Mouse (Mus musculus) T-helper 17 cell (primary cell): ENCODE results near the gene Ppp6r3.
"Not testable (repeated sequence)": the region's sequence is repeated elsewhere in the genome, so short reads cannot be mapped to it uniquely, and the experiment has no call there.

ENCODE experiments used
- in situ Hi-C, 2 experiments: fragments of 300-600 bp; cut with MboI, MseI; formaldehyde crosslinking; loops; 1 replicate in 1 of 2; 2 replicates in 1 of 2; pipeline ENCODE4 v1.15.1; 2025; ENCODE audit warnings: high pct_unique_total_duplicates in 2 of 2

Gene Ppp6r3

GRCm38 (mm10) chr19:3575632-3576384 is at the start of gene Ppp6r3:
Ppp6r3 (minus strand) TSS chr19:3575749.
- in situ Hi-C loops, result loop anchor here in 1 of 2 experiments (10.0 kb wide), 1 partner anchor 609 kb away; no protein-coding TSS in a partner anchor

DNA sequence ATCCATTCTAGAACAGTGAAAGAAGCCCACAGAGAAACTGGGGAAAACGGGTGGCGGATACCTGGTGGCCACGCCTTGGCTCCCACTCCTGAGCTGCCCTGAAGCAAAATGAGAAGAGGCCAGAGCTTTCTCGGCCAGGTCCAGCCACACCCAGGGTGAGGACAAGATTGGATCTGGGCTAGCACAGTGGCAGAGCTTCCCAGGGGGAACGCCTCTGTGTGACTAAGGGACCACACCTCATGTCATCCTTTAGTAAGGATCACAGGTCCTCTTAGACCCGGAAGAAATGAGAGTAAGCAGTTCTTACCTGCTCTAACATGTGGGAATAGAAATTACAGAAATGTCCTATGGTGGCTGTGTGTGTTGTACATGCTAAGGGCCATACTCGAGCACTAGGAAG is 49.6 kb upstream of the Ppp6r3 start:
- in situ Hi-C loops, result no loop called here

- in situ Hi-C loops, result loop anchor here (5.0 kb wide), 1 partner anchor 93 kb away; no protein-coding TSS in a partner anchor
These were observed 48.3 kb upstream of the Ppp6r3 start for GRCm38 (mm10) chr19:3623824-3624223.

DNA sequence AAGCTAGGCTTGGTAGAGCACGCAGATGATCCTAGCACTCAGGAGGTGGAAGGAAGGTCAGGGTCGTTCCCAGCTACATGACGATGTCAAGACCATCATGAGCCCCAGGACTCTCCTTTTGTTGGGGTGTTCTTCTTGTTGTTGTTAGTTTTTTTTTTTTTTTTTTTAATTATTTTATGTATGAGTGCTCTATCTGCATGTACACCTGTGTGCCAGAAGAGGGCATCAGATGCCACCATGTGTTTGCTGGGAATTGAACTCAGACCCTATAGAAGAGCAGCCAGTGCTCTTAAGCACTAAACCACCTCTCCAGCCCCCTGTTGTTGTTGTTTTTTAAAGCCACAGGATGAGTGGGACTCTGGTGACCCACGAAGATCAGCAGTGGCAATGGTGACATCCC is 47.7 kb upstream of the Ppp6r3 start:
- in situ Hi-C loops, result loop anchor here (5.0 kb wide), 1 partner anchor 94 kb away; no protein-coding TSS in a partner anchor

- in situ Hi-C loops, result loop anchor here (5.0 kb wide), 1 partner anchor 96 kb away; no protein-coding TSS in a partner anchor
These were observed 45.3 kb upstream of the Ppp6r3 start for GRCm38 (mm10) chr19:3620871-3621270.

DNA sequence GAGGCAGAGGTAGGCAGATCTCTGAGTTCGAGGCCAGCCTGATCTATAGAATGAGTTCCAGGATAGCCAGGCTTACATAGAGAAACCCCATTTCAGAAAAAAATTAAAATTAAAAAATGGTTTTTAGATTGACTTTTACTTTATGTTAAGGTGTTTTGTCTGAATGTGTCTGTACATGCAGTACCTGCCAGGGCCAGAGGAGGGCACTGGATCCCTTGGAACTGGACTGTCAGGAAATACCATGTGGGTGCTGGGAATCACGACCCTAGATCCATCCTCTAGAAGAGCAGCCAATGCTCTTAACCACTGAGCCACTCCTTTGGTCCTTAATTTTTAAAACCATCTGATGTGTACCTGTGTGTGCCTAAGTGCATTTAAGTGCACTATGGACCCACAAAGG is 43.8 kb upstream of the Ppp6r3 start:
- in situ Hi-C loops, result no loop called here

DNA sequence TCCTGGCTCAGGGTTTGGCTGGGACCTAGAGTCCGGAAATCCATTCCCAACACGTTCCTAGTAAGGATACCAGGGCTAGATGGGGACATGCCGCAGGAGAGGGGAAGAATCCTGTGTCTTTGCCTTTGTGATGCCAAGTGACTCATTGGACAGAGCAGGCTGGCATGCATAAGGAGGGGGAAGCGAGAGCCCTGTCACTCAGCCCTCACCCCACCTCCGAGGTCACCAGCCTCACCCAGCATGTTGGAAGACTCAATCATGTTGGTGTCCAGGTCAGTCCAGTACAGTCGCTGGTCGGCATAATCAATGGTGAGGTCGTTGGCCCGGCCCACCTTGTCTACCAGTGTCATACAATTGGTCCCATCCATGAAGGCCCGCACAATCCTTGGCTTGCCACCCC is 38.4 kb upstream of the Ppp6r3 start:
- in situ Hi-C loops, result no loop called here

DNA sequence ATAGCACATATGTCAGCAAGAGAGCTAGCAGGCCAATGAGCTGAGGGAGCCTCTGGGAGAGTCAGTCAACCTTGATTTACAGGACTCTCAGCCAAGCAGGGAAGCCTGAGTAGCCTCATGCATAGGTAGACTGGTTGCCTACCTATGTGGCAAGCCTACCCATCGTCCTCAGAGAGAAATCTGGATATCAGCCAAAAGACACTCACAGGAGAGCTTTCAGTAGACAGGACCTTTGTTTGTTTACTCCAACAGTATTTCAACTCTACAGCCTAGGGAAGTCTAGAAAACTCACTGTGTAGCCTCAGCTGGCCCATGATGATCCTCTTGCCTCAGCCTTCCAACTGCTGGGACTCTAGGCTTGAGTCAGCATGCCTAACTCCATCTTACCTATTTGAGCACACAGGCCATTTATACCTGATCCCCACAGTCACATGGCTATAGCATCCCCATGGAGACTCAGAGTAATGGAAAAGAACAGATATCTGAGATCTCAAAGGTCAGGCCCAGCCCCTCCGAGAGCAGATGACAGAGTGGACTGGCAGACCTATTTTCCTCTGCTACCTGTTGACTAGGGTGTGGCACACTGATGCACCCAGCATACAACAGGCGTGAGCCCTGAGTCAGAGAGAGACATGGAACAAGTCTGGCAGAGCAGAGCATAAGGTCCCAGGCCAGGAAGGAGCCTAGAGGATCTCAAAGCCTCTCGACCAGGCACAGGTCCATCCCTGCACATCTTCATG is 37.2 kb upstream of the Ppp6r3 start:
- in situ Hi-C loops, result no loop called here

DNA sequence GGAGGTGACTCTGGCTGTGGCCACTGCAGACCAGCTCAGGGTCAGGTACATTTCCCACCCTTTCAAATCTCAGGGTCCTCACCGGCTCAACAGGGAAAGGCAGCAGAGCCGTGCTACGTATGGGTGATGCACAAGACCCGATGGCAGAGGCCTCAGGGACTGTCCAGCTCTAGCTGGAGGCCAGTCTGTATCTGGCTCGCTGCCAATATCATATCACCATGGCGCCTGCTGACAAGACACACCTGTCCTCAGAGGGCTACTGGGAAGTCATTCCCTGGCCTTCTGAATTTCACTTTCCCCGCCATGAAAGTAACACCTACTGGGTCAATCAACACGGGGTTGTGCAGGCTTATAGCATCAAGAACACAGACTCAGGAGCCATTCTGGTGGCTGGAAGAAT is 36.2 kb upstream of the Ppp6r3 start:
- in situ Hi-C loops, result no loop called here

GRCm38 (mm10) chr19:3610886-3611285 is 35.3 kb upstream of the Ppp6r3 start:
- in situ Hi-C loops, result no loop called here

- in situ Hi-C loops, result no loop called here
These were observed 34.3 kb upstream of the Ppp6r3 start for GRCm38 (mm10) chr19:3609826-3610225.

DNA sequence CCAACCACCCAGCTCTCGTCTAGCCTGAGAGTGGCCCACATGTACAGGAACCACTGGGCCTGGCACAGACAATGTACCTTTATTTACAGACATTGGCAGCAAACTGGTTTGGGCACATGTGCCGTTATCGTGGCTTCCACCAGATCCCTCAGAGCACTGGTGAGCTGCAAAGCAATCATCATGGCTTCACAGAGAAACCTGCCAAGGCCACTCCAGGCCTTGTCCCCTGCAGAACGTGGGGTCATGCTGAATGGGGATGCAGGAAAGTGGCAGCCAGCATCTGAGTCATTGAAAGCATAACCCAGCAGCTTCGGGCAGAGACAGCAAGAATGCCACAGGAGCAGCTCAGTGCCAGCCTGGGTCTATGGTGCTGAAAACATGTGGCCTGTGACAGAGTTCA is 18.8 kb upstream of the Ppp6r3 start:
- in situ Hi-C loops, result no loop called here

DNA sequence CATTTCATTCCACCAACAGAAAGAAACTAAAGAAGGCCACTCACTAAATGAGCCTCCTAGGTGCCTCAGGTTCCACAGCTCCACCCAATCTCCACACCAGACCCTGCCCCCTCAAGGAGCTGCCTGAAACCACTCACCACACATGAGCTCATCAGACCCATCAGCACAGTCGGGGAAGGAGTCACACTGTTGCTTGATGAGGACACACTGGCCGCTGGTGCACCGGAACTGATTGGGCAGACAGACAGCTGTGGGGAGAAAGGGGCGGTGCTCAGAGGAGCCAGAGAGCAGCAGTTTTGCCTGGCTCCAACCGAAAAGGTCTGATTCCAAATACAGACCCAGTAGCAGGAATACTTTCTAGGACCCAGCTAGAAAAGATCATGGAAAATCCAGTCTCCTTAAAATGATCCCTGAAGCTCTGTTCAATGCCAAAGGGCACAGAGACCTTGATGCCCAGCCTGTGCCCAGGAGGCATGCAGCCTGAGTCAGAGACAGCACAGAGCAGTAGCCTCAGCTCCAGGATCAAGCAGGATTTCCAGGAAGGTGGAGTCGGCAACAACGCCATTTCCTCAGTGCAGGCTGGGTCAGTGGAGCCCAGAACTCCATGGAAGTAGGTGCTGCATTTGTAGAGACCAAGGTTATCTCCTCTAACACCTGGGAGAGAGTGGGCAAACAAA is 18.0 kb upstream of the Ppp6r3 start:
- in situ Hi-C loops, result no loop called here

GRCm38 (mm10) chr19:3589968-3590367 is 14.4 kb upstream of the Ppp6r3 start:
- in situ Hi-C loops, result no loop called here

- in situ Hi-C loops, result no loop called here
These were observed 14.0 kb upstream of the Ppp6r3 start for GRCm38 (mm10) chr19:3589547-3589946.

DNA sequence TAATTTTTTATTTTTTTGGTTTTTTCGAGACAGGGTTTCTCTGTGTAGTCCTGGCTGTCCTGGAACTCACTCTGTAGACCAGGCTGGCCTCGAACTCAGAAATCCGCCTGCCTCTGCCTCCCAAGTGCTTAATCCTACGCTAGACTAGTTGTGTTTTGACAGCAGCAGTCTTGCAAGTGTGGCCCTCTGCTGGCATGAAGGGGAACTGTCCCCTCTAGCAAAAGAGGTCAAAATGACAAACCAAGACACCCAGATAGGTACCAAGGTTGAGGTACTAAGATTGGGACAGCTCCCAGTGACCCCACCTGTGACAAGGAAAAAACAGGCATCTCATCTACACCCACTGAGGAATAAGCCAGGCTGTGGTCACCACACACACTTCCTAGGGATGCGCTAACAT is 12.2 kb upstream of the Ppp6r3 start:
- in situ Hi-C loops, result not testable (repeated sequence)

GRCm38 (mm10) chr19:3586540-3586939 is 11.0 kb upstream of the Ppp6r3 start:
- in situ Hi-C loops, result no loop called here

GRCm38 (mm10) chr19:3586026-3586425 is 10.5 kb upstream of the Ppp6r3 start:
- in situ Hi-C loops, result no loop called here

DNA sequence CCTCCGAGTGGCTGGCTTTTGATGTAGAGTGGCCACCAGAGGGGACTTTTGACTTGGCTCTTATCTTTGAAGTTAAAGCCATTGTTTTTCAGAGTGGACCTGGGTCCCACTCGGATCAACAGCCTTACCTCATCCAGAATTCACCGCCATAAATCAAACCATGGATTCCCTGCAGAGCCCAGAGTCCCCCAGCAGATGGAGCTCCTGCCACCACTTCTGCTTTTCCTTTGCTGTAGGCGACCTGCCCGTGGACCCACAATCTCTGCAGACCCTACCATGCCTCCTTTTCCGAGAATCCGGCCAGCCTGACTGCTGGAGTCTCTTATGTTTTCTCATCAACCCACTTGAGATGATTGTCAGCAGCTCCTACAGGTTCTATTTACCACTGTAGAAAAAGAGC is 5.8 kb upstream of the Ppp6r3 start:
- in situ Hi-C loops, result no loop called here

DNA sequence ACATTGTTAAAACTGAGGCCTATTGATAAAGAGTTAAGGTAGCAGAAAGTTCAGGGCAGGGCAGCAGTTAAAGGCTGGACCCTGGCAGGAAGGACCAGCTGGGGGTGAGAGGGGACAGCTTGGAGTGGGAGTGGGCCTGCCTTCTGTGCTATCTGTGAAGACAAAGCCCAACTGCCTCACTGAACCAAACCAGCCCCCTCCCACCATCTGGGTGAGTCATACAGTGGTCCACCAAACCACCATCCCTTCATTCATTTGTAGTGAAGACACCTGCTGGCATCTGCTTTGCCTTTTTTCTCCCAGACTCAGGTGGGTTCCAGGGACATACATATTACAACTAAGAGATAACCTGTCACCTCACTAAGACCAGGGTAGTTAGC is 2.4 kb upstream of the Ppp6r3 start:
- in situ Hi-C loops, result loop anchor here in 1 of 2 experiments (10.0 kb wide), 1 partner anchor 607 kb away; no protein-coding TSS in a partner anchor

DNA sequence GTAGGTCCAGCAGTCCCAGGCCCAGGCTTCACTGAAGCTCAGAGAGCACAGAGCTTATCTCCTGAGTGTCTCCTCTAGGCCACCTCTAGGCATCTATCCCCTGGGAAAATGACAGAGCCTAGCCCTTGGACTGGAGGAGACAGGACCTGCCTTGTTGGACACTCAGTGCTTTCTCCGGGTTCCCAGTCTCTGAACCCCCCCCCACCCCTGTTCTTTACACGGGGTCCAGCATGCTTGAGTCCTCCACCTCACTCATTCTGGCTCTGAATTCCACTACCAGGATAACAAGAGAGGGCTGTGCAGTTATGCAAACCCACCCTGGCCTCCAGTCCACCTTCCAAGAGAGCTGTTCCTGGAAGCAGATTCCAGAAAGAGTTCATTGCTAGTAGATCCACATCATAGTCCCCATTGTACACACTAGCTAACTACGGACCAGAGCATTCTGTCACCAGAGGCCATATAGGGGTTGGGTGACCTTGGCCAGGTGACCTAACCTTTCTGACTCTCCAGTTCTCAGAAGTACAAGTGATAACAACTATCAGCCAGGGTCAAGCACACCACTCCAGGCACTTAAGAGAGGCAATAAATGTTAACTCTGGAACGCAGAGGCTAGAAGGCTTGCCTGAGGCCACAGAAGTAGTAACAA is 1.8 kb upstream of the Ppp6r3 start:
- in situ Hi-C loops, result loop anchor here in 1 of 2 experiments (10.0 kb wide), 1 partner anchor 607 kb away; no protein-coding TSS in a partner anchor
